Mouse (Mus musculus) skeletal muscle tissue, adult 2 months (tissue): ENCODE data around the gene Sectm1b.

Source experiments
- DNase-seq: peaks from one replicate; pipeline ENCODE4 v3.0.0-alpha.2; 2012; ENCODE audit warnings: low read depth, low spot score

Sectm1b gene

DNA sequence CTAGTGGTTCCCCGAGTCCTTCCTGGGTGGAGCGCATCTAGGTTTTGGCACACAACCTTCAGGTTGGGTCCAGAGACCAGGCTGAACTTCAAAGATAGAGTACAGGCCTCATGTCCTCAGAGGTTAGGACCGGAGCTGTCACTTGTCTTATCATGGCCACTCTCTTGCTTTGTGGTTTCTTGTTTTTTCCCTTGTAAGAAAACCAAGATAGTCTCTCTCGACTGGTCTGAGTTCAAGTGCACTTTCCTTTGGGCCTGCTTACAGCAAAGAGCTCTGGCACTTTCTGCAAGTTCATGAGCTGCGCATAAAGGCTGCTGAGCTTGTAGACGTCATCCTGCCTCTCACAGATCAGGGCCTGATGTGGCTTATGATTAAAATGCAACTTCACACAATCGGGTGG lies 36.1 kb downstream of the Sectm1b start:
- DNase-seq, result no peak

DNA sequence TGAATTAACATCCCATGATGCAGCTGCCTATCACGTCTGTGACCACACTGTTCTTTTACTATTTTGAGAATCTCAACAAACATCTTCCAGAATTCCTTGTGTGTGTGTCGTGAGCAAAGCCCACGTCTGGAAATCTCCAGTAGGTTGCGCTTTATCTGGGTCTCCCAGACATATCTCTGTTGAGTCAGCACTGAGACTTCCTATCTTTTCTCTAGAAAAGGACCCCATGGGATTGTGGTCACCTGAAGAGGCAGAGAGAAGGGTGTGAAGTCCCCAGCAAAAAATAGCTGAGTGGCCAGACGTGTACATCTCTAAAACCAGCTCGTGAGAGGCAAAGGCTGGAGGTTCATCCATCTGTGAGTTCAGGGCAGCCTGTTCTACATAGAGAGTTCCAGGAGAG lies 39.2 kb downstream of the Sectm1b start:
- no peak for DNase-seq

- DNase-seq, result no peak
These were observed 43.9 kb downstream of the Sectm1b start for GRCm38 (mm10) chr11:121019501-121019900.

GRCm38 (mm10) chr11:121017703-121018102 lies 45.7 kb downstream of the Sectm1b start:
- DNase-seq, result peak; percentile 43

DNA sequence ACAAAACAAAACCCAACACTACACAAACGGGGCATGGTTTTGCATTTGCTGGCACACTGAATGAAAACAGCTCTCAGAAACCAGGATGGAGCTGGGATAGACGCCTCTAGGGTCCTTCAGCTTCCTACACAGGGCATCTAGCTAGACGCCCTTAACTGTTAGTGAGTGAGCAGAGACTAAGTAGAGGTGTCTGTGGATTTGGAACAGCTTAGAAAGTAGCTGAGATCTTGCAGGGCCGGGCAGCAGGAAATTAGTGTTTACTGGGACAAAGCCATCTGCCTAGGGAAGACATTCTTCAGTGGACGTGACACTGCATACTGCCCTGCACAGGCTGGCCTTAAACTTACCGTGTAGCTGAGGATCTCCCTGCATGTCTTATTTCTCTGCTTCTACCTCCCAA lies 47.9 kb downstream of the Sectm1b start:
- no peak for DNase-seq

DNA sequence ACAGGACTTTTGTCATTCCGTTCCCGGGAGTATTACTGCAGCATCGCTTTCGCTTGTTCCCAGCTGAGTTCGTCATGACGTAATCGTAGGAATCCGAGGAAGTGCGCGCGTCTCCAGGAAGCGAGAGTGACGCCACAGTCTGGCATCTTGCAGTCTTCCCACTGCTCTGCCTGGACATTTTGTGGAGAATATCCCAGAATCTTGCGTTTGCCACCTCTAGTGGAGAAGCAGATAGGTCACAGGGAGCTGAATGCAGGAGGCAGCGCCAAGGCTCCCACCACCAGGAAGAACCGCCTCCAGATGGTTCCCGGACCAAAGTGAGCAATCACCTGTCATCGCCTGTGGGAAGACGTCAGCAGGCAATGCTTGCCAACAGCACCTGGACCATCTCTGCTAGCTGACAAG lies 48.5 kb downstream of the Sectm1b start:
- peak; percentile 62 for DNase-seq

DNA sequence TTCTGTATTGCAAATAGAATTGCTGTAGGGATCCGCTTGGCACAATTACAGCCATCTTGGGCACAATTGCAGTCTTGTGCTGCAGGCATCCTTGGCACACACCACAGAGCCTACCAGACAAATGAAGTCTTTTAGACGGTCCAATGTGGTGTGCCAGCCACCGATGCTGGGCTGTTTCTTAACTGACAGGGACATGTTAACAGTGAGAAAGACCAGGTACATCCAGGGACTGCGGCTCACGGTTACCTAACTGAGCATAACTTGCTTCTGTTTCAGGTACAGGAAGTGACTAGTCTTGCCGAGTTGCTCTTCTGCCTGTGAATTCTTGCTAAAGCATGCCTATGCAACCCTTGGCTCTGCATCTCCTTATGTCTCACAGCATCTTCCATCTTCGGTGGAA lies 49.7 kb downstream of the Sectm1b start:
- DNase-seq, result no peak

- no peak for DNase-seq
These were observed 53.2 kb downstream of the Sectm1b start for GRCm38 (mm10) chr11:121010044-121010755.

GRCm38 (mm10) chr11:121006184-121006583 lies 57.2 kb downstream of the Sectm1b start:
- no peak for DNase-seq

DNA sequence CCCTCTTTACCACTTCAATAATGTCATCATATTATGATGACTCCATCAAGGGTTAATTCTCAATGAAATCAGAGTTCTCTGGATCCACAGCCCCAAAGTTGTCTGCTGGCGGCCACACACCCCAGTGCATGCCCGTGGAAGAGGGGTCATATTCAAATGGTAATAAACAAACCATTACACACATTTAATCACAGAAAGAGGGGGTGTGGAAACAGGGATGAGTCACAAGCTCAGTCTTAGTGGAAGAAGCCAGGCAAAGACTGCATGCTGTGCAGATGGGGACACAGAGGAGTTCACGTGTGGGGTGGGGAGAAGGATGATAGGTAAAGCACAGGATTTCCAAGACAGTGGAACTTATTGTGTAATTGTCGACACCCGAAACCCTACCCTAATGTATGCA lies 59.1 kb downstream of the Sectm1b start:
- no peak for DNase-seq
